Mouse (Mus musculus) neural tube, embryonic 10.5 days (tissue): Measurements from ENCODE around the gene Vmn1r202.
"Not testable (repeated sequence)": the region's sequence is repeated elsewhere in the genome, so short reads cannot be mapped to it uniquely, and the experiment has no call there.

Source experiments
- DNase-seq: peaks from one replicate; pipeline ENCODE4 v3.0.0-alpha.2; 2017; ENCODE audit warnings: low spot score; ENCODE audit errors: extremely low spot score

The Vmn1r202 gene

DNA sequence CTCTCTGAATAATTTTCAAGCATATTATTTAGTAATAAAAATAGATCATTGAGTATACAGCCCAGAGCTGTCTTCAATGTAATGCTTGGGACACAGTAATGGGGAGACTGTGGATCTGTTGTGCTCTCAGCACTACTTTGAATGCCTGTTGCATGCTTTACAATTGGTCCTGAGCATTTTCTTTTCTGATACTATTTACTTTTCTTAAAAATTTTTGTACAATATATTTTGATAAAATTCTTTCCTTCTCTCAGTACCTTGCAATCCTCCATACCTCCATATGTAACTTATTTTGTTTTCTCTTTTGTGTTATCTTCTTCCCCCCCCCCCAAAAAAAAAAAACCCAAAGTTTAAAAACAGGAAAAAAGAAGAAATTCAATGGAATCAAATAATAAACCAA lies at the start of gene Vmn1r202:
Vmn1r202 (minus strand) TSS at position 101 of the 400 bp plus-strand sequence.
- no peak for DNase-seq

DNA sequence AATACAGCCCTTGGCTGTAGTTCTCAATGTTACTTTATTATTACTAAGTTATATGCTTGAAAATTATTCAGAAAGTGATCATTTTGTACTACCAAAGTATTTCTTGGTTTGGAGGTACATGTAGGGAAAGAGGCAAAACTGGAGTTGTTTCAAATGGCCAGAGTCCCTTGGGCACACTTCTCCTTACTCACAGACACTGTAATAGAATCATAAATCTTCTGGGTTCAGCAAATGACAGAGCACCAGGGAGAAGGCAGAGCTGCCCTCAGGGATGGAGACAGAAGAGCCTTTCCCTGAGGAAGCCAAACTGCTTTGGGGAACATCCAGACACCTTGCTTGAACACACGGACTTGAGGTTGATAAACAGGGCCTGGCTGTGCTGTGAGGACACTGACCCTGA lies 47.7 kb upstream of the Vmn1r202 start, which contains the start of gene Vmn1r204:
Vmn1r204 (plus strand) TSS at position 301 of the 400 bp plus-strand sequence.
- DNase-seq = not testable (repeated sequence)

DNA sequence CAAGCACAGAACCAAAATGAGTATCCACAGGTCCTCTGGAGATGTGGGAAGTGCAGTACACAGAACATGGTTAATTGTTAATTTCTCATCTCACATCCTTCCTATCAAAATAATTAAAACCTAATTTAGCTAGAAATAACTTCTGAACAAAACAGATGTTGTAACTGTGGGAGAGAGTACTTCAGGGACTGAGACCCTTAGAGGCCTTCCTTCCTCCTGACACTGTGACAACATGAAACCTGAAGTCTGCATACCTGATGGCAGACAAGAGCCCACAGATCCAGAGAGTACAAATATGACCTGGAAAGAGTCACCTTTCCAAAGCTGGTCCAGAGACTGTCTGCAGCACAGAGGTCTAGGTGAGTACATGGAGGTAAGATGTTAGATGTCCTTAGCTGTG lies 12.6 kb upstream of the Vmn1r202 start, which contains the start of gene Vmn1r203:
Vmn1r203 (plus strand) TSS at position 301 of the 400 bp plus-strand sequence.
- no peak for DNase-seq

- DNase-seq = no peak
Observed at GRCm38 (mm10) chr13:22502431-22502830, 2.8 kb downstream of the Vmn1r202 start.

- no peak for DNase-seq
Observed at GRCm38 (mm10) chr13:22471623-22472022, 33.6 kb downstream of the Vmn1r202 start, which contains the start of gene Vmn1r201. Vmn1r201 (plus strand) TSS chr13:22471923.

DNA sequence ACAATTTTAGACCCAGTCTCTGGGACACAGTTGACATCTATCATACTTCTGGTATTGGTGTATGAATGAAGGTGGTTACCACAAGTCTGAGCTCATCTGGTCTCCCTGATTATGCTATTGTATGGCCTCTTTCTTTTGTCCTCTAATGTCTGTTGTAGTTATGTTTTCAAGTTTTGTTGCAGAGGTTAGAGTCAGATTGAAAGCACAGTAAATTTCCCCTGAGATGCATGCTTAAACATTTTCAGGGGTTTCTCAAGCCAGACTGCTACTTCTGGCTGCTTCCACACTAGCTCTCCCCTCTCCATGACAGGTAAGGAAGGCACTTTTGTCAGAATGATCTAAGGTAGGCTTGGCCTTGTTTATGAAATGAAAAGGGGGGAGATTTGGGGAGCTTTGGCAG lies 50.0 kb downstream of the Vmn1r202 start:
- DNase-seq = no peak
